Mouse (Mus musculus) neutrophil, adult 59 days (primary cell): ENCODE results near the gene Mfsd14a. TPM values are rescaled to one million over a fixed set of nuclear protein-coding genes. Genes with fewer than 3 reads are reported as not detected.

Experiments used
- total RNA-seq, 2 experiments: library from RNA; stranded (reverse); gene quantifications; 1 replicate in 1 of 2; 2 replicates in 1 of 2; pipeline ENCODE4 v1.2.4; 2023

Mfsd14a gene
- 10 to 100 TPM; 77.1 to 79.8 TPM for total RNA-seq

GRCm38 (mm10) chr3:116662463-116662863 is at the start of gene Mfsd14a:
Gene Mfsd14a, minus strand, starts transcription at chr3:116662677.

GRCm38 (mm10) chr3:116681160-116681559 is 18.7 kb upstream of the Mfsd14a start, which contains the start of gene Gm43191:
Gene Gm43191, minus strand, starts transcription at chr3:116681260.

GRCm38 (mm10) chr3:116614295-116614892 is 48.1 kb downstream of the Mfsd14a start, which contains the start of gene Trmt13:
Gene Trmt13, minus strand, starts transcription at chr3:116614587.

GRCm38 (mm10) chr3:116594728-116595602 is 67.5 kb downstream of the Mfsd14a start, which contains the start of gene Sass6:
Gene Sass6, plus strand, starts transcription at chr3:116594982.

Other genes with a start within 250 kb of the Mfsd14a start
- 10 to 100 TPM; 39.0 to 45.1 TPM for gene Cdc14a, start 238.6 kb downstream of the Mfsd14a start, total RNA-seq
- gene Rtca, start 154.5 kb downstream of the Mfsd14a start, total RNA-seq = 10 to 100 TPM; 18.0 to 19.7 TPM
- 1 to 10 TPM; 4.8 to 7.3 TPM for gene Dbt, start 149.6 kb downstream of the Mfsd14a start, total RNA-seq
- under 1 TPM in 1 of 2 experiments, not detected in 1; 0.20 TPM for gene Lrrc39, start 99.7 kb downstream of the Mfsd14a start, total RNA-seq
- 10 to 100 TPM; 19.6 to 21.1 TPM for gene Sass6, start 67.7 kb downstream of the Mfsd14a start, total RNA-seq
- gene Trmt13, start 48.1 kb downstream of the Mfsd14a start, total RNA-seq = 10 to 100 TPM; 17.9 to 18.3 TPM
- not detected for gene Gm43191, start 18.6 kb upstream of the Mfsd14a start, total RNA-seq
- gene Slc35a3, start 50.2 kb upstream of the Mfsd14a start, total RNA-seq = 10 to 100 TPM; 23.5 to 27.1 TPM
- gene Agl, start 145.5 kb upstream of the Mfsd14a start, total RNA-seq = 10 to 100 TPM; 44.6 to 48.4 TPM
- 10 to 100 TPM; 40.9 to 50.8 TPM for gene Frrs1, start 196.8 kb upstream of the Mfsd14a start, total RNA-seq